Mouse (Mus musculus) embryonic facial prominence, embryonic 12.5 days (tissue): ENCODE measurements at regions not wholly inside any gene's neighbourhood (a gene's known extent, or its start where the extent isn't known, plus 50 kb on each side); places are given as distances from the start of the nearest gene placed in this dataset.

Experiments
- ATAC-seq: fragments of 200-750 bp; cut with Nextera tagmentation; 2 replicates; pipeline ENCODE4 v1.8.0; 2017; ENCODE audit not compliant: insufficient number of reproducible peaks, insufficient read depth, low FRiP score, low TSS enrichment
- H3K27ac ChIP-seq: fragments of 300-500 bp; sonication (generic); 2 replicates; pipeline ENCODE4 v1.5.1; 2016; ENCODE audit warnings: mild to moderate bottlenecking
- H3K27me3 ChIP-seq: fragments of 300-500 bp; sonication (generic); 2 replicates; pipeline ENCODE4 v1.6.1; 2016; ENCODE audit warnings: mild to moderate bottlenecking, moderate library complexity
- H3K36me3 ChIP-seq: fragments of 300-500 bp; sonication (generic); 2 replicates; pipeline ENCODE4 v1.6.1; 2016; ENCODE audit warnings: mild to moderate bottlenecking
- H3K4me1 ChIP-seq: fragments of 300-500 bp; sonication (generic); 2 replicates; pipeline ENCODE4 v1.6.1; 2016
- H3K4me2 ChIP-seq: fragments of 300-500 bp; sonication (generic); replicated peaks from 2 replicates; pipeline ENCODE4 v1.6.1; 2016; ENCODE audit warnings: mild to moderate bottlenecking, moderate library complexity
- H3K4me3 ChIP-seq: fragments of 300-500 bp; sonication (generic); 2 replicates; pipeline ENCODE4 v1.5.1; 2016; ENCODE audit warnings: mild to moderate bottlenecking
- H3K9ac ChIP-seq: fragments of 300-500 bp; sonication (generic); 2 replicates; pipeline ENCODE4 v1.6.1; 2016; ENCODE audit warnings: mild to moderate bottlenecking, moderate library complexity
- H3K9me3 ChIP-seq: fragments of 300-500 bp; sonication (generic); 2 replicates; pipeline ENCODE4 v1.6.1; 2016; ENCODE audit warnings: mild to moderate bottlenecking, moderate library complexity
- WGBS: fragments of 180-500 bp; shearing (Covaris S2); methylation state at CpG from one replicate; pipeline ENCODE4 v1.1.7; 2016; 5-methylcytosine and 5-hydroxymethylcytosine counted together

DNA sequence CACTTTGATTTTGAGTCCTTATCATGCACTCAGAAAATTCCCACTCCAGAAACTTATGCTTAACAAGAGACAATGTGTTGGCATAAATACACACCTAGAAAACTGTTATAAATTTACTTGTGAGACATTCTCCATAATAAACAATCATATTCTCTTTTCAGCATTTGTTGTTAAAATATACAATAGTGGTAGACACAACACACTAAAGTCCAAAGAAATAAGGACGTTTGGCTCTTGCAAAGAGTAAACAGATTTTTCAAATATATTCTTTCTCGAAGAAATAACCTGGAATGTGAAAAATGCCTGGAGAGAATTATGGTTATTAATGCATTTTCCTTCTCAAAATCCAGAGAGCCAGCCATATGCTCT is 91.8 kb upstream of the Ddit4l start:
- WGBS: 32% methylated on average over 2 of the region's 2 CpGs

GRCm38 (mm10) chr3:137529961-137530609 is 91.3 kb upstream of the Ddit4l start:
- peak; percentile 90 for ATAC-seq
- Histone ChIP-seq H3K36me3 (no peaks in the 10 kb centered on the region), H3K4me2 (no peak overlapping the region), H3K9me3 (no peaks in the 10 kb centered on the region), H3K27me3 (no peaks in the 10 kb centered on the region), H3K4me1 (peaks cover 13% of the 10 kb centered on the region; the same call in 1 of the 2 replicates), H3K27ac (peak overlapping the region; percentile 84), H3K4me3 (no peak overlapping the region), H3K9ac (no peak overlapping the region)
- WGBS: 14% methylated on average over 7 of the region's 7 CpGs

More for the DNA sequence above, 91.8 kb upstream of the Ddit4l start:
- Histone ChIP-seq H3K4me1 (peaks cover 13% of the 10 kb centered on the region; the same call in 1 of the 2 replicates), H3K27ac (peak overlapping the region; percentile 84), H3K9ac (no peak overlapping the region), H3K9me3 (no peaks in the 10 kb centered on the region), H3K4me2 (no peak overlapping the region), H3K4me3 (no peak overlapping the region), H3K36me3 (no peaks in the 10 kb centered on the region), H3K27me3 (no peaks in the 10 kb centered on the region)
- ATAC-seq: no peak

DNA sequence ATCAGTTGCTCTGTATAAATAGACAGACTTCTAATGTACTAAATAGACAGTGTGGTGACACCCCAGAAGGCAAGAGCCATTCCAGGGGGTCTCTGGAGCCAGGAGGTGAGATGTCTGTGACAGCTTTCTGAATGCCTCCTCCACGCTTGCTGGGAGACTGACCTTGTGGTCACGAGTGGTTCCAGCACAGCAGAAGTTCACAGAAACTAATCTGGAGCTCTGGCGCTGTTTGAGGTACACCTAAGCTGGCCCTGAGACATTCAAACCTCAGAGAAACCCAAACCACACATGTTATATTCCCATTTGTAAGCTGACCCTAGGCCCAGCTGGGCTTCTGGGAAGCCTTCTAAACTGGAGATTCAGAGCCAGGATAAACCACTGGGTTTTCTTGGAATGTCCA is 79.7 kb upstream of the Ddit4l start:
- ATAC-seq: no peak
- Histone ChIP-seq H3K9ac (no peak overlapping the region), H3K9me3 (no peaks in the 10 kb centered on the region), H3K27me3 (no peaks in the 10 kb centered on the region), H3K27ac (no peak overlapping the region), H3K36me3 (no peaks in the 10 kb centered on the region), H3K4me2 (no peak overlapping the region), H3K4me3 (no peak overlapping the region), H3K4me1 (no peaks in the 10 kb centered on the region)
- WGBS: 66% methylated on average over 3 of the region's 3 CpGs

GRCm38 (mm10) chr3:137542343-137542742 is 79.1 kb upstream of the Ddit4l start:
- ATAC-seq: no peak
- H3K36me3 ChIP-seq: no peaks in the 10 kb centered on the region
- H3K9ac ChIP-seq: no peak overlapping the region
- no peak overlapping the region for H3K4me3 ChIP-seq
- H3K27ac ChIP-seq: no peak overlapping the region
- H3K4me1 ChIP-seq: peaks cover under 1% of the 10 kb centered on the region; the same call in 1 of the 2 replicates
- H3K4me2 ChIP-seq: no peak overlapping the region
- 67% methylated on average over 1 of the region's 1 CpGs for WGBS
- no peaks in the 10 kb centered on the region for H3K27me3 ChIP-seq
- no peaks in the 10 kb centered on the region for H3K9me3 ChIP-seq

DNA sequence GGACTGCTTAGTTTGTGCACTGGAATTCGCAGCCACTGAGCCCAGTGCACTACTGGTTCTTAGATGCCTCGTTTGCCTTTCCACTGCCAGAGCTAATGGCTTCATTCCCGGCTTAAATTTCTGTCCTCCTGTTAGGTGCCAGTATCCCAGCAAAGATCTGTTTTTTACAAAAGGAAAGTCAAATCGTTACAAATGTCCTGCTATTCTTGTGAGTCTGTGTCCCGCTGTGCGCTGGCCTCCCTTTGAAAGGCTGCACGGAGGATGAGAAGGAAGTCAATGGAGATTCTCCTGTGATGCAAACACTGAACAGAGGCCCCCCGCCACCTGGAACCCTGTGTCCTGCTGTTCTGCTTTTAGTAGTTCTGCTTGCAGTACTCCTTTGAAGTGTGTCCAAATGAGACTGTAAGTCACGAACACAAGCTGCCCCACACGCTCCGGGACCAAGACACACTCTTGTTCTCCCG is 74.0 kb upstream of the Ddit4l start:
- Histone ChIP-seq H3K4me1 (peaks cover 12% of the 10 kb centered on the region; the same call in 1 of the 2 replicates), H3K9me3 (no peaks in the 10 kb centered on the region), H3K27me3 (0 out of 2 replicates have a peak, but pooled peaks cover 3% of the 10 kb centered on the region), H3K27ac (peak overlapping the region; percentile 77), H3K9ac (no peak overlapping the region), H3K4me3 (peak overlapping the region; percentile 6), H3K4me2 (peak overlapping the region; percentile 43), H3K36me3 (no peaks in the 10 kb centered on the region)
- WGBS: 4% methylated on average over 12 of the region's 12 CpGs
- ATAC-seq: peak; percentile 41; the same call in 1 of the 2 replicates

DNA sequence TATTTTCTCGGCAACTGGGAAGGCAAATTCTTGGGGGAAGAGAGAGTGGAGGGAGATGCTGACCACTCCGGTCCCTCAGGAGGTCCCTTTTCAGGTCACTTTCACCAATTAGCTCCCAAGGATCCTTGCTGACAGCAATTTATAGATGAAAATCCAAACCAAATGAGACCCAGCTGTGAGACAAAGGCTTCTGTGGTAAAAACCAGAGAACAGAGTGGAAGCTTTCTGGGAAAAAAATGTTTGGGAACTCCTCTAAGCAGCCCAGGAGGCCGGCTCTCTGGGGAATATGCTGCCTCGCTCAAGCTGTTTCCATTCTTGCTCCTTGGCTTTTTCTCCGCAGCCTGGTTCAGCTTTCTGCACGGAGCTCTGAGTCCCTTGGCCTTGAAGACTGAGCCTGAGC is 73.5 kb upstream of the Ddit4l start:
- Histone ChIP-seq H3K27me3 (0 out of 2 replicates have a peak, but pooled peaks cover 3% of the 10 kb centered on the region), H3K9ac (no peak overlapping the region), H3K4me2 (peak overlapping the region; percentile 43), H3K36me3 (no peaks in the 10 kb centered on the region), H3K4me1 (peaks cover 13% of the 10 kb centered on the region; the same call in 1 of the 2 replicates), H3K4me3 (peak overlapping the region; percentile 6), H3K9me3 (no peaks in the 10 kb centered on the region), H3K27ac (peak overlapping the region; percentile 77)
- WGBS: 2% methylated on average over 6 of the region's 6 CpGs
- ATAC-seq: no peak; the same call in 1 of the 2 replicates

DNA sequence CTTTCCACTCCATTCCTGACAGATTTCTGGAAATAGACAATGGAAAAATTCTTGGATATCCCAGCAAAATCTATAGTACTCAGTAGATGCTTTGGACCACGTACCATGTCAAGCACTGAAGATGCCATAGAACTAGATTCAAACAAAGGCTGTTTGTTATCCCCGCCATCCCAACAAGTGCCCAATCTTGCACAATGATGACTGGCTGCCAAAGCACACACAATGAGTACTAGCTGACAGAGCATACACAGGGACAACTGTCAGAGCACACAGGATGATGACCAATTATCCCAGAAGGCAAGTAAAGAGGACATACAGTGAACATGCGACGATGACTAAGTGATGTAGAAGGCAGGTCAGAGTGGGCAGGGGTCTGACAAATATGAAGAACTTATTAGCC is 70.7 kb upstream of the Ddit4l start:
- H3K9me3 ChIP-seq: no peaks in the 10 kb centered on the region
- no peak overlapping the region for H3K27ac ChIP-seq
- WGBS: 91% methylated on average over 4 of the region's 4 CpGs

GRCm38 (mm10) chr3:137552472-137553336 is 68.7 kb upstream of the Ddit4l start:
- no peak overlapping the region for H3K4me3 ChIP-seq
- H3K27me3 ChIP-seq: 0 out of 2 replicates have a peak, but pooled peaks cover 3% of the 10 kb centered on the region
- H3K4me1 ChIP-seq: peaks cover 8% of the 10 kb centered on the region; the same call in 1 of the 2 replicates
- no peak overlapping the region for H3K9ac ChIP-seq
- no peak overlapping the region for H3K4me2 ChIP-seq
- H3K27ac ChIP-seq: no peak overlapping the region
- WGBS: 63% methylated on average over 12 of the region's 12 CpGs
- no peaks in the 10 kb centered on the region for H3K36me3 ChIP-seq
- no peaks in the 10 kb centered on the region for H3K9me3 ChIP-seq
- ATAC-seq: no peak

More for the DNA sequence above, 70.7 kb upstream of the Ddit4l start:
- Histone ChIP-seq H3K36me3 (no peaks in the 10 kb centered on the region), H3K4me3 (no peak overlapping the region), H3K27me3 (0 out of 2 replicates have a peak, but pooled peaks cover 3% of the 10 kb centered on the region), H3K4me2 (no peak overlapping the region), H3K4me1 (peaks cover 13% of the 10 kb centered on the region; the same call in 1 of the 2 replicates), H3K9ac (no peak overlapping the region)
- ATAC-seq: no peak

DNA sequence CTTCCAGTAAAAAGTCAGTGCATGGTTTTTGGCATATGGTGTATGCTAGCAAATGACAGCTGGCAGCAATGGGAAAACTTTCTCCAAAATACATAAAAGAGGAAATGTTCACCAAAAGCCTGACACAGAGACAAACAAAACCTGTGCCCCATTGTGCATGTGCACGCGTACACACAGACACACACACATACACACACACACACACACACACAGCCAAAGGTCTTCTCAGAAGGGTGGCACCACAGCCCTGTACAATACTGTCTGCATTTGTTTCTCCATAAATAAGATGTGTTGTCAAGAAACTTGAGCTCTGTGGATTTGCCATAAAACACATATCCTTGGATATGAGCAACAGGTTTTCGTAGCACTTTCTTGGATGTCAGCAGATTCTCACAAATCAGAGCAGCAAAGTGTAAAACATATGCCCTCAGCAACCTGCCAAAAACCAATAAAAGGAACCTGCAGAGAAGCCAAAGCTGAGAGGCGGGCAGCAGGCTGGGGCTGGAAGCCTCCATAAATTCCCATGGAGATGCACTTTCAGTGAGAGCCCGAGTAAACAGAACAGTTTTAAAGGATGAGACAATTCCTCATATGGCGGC is 60.5 kb upstream of the Ddit4l start:
- Histone ChIP-seq H3K27ac (no peak overlapping the region), H3K4me2 (no peak overlapping the region), H3K4me3 (no peak overlapping the region), H3K9me3 (no peaks in the 10 kb centered on the region), H3K9ac (no peak overlapping the region), H3K4me1 (peaks cover 21% of the 10 kb centered on the region; the same call in 1 of the 2 replicates), H3K27me3 (no peaks in the 10 kb centered on the region), H3K36me3 (no peaks in the 10 kb centered on the region)
- ATAC-seq: no peak
- WGBS: 67% methylated on average over 6 of the region's 6 CpGs

GRCm38 (mm10) chr3:137561986-137562385 is 59.4 kb upstream of the Ddit4l start:
- H3K4me1 ChIP-seq: peaks cover 21% of the 10 kb centered on the region; the same call in 1 of the 2 replicates
- no peak for ATAC-seq
- 39% methylated on average over 2 of the region's 2 CpGs for WGBS
- no peaks in the 10 kb centered on the region for H3K27me3 ChIP-seq
- H3K27ac ChIP-seq: no peak overlapping the region
- no peak overlapping the region for H3K4me2 ChIP-seq
- no peaks in the 10 kb centered on the region for H3K36me3 ChIP-seq
- H3K9ac ChIP-seq: no peak overlapping the region
- no peak overlapping the region for H3K4me3 ChIP-seq
- no peaks in the 10 kb centered on the region for H3K9me3 ChIP-seq

DNA sequence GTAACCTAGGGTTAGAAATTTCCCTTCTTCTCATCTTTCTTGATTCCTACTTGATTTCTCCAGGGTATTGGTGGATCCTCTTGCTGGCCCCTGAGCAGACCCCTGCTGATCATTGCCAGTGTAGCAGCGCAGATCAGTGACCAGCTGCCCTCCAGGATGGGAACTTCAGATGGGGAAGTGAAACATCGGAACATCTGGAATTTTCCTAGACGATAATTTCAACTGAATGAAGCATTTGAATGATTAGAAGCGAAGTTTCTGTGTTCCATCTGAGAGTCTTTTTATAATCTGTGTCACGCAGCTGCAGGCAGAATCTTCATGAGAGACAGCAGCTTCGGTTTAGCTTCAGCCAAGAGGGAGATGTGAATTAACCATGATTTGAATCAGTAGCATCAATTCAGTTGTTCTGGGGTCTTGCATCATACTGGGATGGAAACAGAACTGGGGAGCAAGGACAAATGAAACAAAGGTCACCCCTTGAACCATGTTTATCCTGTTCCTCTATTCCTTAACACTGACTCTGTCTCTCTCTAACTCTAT is 57.8 kb upstream of the Ddit4l start:
- Histone ChIP-seq H3K9me3 (no peaks in the 10 kb centered on the region), H3K36me3 (no peaks in the 10 kb centered on the region), H3K4me1 (peaks cover 21% of the 10 kb centered on the region; the same call in 1 of the 2 replicates), H3K27me3 (no peaks in the 10 kb centered on the region), H3K27ac (no peak overlapping the region), H3K9ac (no peak overlapping the region), H3K4me2 (no peak overlapping the region), H3K4me3 (no peak overlapping the region)
- WGBS: 61% methylated on average over 6 of the region's 6 CpGs
- ATAC-seq: no peak
